Mouse (Mus musculus) ZHBTc4 (cell line): ENCODE data around the gene Taldo1.

Source experiments
- DNase-seq: peaks from one replicate; pipeline ENCODE4 v3.0.0-alpha.2; 2011; ENCODE audit warnings: low read depth, low spot score

Gene Taldo1

DNA sequence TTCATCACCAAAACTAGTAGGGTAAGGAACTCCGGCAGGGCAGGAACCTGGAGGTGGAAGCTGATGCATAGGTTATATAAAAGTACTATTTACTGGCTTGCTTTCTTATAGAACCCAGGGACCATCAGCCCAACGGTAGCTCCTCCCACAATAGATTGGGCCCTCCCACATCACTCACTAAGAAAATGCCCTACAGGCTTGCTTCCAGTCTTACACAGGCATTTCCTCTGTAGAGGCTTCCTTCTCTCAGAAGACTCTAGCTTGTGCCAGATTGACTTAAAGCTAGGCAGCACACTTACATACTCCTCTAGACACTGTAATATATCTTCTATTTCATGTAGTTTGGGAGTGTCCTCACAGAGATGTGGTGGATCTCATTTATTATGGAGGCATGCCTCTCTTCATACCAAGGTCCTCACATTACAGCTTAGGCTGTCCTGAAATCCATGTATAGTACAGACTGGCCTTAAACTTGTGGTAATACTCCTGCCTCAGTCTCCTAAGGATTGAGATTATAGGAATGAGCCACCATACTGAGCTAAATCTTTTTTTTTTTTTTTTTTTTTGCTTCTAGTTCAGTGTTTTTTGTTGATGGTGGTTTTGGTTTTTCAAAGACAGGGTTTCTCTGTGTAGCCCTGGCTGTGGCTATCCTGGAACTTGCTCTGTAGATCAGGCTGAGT, 4.1 kb upstream of the Taldo1 start:
- DNase-seq = peak; percentile 61

DNA sequence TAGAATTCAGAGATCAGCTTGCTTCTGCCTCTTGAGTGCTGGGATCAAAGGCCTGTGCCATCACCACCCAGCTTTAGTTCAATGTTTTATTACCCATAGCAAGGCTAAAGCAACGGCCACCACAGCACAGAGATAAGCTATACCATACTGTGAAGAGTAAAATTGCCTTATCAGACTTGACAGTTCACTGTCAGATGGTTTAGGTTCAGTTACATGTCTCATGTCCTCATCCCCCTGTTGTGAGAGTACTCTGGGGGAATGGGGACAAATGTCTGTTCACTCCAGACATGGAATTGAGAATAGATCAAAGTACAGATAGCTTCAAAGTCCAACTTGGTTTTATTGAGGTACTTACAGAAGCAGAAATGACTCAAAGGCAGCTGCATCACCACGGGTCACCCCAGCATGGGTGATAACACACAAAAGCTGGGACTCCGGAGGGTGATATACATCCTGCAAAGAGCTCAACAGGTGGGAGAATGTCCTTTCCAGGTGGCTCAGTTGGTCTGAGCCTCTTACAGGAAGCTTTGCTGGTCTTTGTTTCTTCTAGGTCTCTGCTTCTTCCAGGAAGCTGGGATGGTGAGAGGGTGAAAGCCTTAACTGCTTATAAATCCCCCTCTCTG, 3.4 kb upstream of the Taldo1 start:
- DNase-seq = no peak

DNA sequence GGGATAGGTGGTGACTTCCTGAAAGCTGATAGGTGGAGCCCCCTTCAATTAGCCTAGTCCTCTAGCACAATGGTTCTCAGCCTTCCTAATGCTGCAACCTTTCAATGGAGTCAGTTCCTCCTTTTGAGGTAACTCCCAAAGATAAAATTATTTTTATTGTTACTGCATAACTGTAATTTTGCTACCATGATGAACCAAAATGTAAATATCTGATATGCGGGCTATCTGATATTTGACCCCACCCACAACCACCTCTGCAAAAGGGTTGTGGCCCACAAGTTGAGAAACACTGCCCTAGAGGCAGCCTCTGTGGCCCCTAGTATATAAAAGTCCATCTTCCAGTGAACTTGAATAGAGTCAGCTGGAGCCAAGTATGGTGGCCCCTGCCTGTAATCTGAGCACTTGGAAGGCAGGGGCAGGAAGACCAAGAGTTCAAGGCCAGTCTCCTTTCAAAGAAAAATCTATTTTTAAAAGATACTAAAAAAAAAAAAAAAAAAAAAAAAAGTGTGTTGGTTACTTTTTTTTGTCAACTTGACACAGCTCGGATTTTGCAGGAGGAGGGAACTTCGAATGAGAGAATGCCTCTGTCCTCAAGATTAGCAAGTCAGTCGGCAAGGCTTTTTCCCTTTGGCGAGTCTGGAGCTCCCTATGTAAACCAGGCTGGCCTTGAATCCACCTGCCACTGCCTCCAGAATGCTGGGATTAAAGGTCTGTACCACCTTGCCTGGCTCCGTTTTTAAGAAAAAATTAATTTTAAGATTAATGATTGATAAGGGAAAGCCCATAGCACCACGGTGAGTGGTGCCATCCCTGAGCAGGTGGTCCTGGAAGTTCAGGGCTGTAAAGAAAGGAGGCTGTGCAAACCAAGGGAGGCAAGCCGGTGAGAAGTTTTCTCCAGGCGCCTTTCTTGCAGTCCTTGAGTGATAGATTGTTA, 1.4 kb upstream of the Taldo1 start:
- no peak for DNase-seq

DNA sequence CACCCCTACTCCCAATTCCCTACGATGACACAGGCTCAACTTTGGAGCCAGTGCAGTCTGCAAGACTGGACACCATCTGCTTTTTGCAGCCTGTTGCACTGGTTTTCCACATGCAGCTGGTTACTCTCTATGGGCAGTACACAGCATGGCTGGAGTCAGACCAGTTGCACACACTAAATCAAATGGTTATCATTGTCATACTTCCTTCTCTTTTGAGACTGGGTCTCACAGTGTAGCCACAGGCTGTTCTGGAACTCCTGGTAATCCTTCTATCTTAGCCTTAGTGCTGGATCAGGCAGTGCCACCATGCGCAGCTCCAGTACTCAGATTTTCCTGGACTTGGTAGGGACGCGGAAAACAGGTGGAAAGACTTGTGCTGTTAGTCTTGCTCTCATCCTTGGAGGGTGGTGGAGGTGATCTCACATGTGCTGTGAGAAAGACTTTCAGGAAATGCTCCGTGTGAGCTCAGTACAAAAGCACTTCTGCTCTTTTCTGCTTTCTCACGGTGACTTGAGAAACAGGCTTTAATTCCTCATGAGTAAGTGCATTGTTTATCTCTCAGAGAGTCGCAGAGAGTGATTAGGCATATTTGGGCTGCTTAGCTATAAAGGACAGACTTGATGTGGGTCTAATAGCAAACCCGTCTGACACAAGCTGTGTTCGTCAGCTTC, 688 bp downstream of the Taldo1 start:
- peak; percentile 27 for DNase-seq

DNA sequence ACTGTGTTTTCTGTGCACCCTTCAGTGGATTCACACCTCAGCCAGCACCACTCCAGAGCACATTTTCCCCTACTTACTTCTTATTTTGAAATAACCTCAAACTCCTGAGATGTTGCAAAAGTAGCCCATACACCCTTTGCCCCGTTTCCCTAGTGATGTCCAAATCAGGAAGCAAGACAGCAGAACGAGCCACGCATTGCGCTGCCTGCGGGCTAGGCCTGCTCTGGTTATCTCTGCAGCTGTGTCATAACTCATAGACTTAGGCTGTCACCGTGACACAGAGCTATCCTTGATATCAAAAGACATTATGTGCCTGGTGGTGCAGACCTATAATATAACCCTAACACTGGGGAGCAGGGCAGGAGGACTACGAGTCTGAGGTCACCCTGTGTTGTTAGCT, 2.2 kb downstream of the Taldo1 start:
- no peak for DNase-seq

DNA sequence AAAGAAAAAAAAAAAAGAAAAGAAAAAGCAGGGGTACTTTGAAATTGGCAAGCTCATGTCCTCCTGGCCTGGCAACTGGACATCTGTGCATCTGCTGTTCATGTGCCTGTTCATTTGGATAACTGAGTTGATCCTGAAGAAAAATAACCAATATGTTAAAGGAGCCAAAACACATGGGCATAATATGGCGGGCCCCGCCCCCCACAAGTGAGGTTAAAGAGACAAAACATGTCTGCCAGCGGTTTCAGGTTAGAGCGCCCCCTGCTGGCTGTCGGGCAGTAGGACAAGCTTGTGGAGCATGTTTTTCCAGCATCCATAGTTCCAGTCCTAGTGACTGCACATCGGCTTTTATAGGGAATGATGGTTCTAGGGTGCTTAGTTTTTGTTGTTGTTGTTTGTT, 2.8 kb downstream of the Taldo1 start:
- peak; percentile 92 for DNase-seq

DNA sequence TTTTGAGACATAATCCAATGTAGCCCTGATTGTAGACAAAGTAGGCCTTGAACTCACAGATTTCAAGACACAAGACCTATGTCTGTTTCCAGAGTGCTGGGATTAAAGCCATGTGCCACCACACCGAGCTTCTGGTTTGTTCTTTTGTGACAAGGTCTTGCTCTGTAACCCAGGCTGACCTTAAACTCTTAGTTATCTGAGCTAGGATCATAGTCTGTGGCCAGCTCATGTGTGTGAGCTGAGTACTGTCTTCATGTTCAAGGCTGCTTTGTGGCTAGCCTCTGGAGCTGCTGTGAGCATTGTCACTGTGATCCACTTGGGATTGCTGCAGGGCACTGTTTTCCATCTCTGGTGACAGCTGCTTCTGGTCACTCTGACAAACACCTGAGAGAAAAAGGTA, 3.3 kb downstream of the Taldo1 start:
- DNase-seq = no peak

DNA sequence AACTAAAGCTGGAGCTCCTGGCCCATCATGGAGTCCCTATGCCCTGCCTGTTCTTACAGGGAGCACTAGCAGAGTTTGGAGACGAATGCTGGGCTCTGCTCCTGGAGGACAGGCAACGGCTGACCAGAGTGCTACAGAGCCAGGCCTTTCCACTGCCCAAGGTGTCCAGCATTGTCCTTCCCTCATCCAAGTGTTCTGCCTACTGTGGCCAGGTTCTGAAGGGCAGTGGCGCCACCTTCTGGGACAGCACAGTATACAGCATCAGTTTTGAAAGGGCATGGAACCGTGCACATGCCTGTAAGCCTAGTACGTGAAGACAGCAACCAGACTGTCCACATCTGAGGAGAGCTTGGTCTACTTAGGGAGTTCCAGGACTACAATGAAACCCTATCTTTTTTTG, 11.3 kb downstream of the Taldo1 start:
- DNase-seq = peak; percentile 65

DNA sequence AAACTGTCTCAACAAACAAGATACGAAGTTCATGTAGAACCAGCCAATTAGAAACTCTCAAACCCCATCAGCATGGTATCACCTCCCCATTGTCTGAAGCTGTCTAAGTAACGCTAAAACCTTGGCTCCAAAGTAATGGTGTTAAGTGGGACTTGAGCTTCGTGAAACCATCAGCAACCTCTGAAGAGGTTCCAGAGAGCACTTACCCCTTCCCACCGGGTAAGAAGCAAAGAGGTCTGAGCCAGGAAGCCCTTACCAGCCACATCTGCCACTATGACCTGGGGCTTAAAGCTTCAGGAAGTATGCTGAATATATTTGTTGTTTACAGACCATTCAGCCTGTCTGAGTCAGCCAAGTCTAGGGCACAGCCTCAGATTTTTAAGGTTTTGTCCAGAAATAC, 13.5 kb downstream of the Taldo1 start:
- no peak for DNase-seq

DNA sequence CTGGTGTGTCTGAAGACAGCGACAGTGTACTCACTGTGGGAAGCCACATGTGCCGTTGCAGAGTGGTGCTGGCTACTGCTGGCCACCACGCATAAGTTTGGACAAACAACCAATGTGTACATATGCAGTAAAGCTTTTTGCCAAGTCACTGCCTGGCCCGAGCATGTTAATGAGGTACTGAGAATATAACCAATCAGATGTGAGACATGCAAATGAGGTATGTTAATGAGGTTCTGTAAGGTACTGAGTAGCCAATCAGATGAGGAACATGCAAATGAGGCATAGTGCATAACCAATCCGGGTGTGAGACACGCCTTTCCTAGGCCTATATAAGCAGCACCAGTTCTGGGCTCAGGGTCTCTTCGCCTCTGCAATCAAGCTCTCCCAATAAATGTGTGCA, 15.7 kb downstream of the Taldo1 start:
- peak; percentile 55 for DNase-seq

DNA sequence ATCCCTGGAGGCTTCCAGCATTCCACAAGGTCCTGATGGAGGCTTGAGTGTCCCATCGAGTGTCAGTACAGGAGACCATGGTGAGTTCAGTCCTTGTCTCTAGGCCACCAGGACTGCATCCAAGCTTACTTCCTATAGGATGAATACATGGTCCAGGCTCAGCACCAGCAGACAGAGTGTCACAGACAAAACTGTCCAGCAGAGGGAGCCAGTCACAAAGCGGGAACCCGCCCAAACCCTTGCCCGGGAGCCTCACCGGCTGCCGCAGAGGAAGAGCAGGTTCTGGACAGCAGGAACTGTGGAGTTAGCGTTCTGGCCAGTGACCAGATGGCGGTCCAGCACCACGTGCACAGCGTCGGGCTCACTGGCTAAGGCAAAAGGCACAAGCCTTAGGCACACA, 16.8 kb downstream of the Taldo1 start:
- peak; percentile 92 for DNase-seq

DNA sequence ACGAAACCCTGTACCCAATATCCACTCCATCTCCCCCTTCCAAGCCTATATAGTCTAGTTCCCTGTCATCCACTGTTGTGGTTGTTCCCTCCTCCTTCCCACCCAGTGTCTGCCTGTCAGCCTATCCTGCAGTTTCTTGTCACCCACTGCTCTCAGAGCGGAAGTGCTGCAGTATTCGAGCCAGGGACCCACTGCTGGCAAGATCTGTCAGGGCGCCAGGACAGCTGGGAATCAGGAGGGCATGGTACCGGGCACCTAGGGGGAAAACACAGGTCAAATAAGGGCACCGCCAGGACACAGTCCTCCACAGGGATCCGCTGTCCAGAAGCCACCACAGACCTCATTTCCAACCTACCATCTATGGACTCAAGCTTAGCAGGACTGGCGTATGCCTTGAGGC, 18.6 kb downstream of the Taldo1 start:
- no peak for DNase-seq

DNA sequence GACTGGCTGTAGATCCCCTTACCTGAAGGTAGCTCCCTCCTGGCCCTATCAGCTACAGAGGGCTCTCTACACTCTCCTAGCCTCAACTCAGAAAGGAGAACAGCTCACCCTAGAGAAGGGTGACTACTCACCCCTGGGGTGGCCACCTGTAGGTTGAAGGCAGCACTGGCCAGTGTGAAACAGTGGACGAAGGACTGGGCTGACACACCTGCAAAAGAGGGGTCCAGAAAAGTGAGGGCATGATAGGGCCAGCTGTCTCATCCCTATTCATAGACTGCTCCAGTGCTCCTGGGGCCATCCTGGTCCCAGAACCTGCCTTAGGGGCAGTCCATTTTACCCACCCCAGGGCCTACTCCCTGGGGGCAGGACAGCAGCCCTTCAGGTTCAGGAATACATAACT, 19.7 kb downstream of the Taldo1 start:
- DNase-seq = no peak

DNA sequence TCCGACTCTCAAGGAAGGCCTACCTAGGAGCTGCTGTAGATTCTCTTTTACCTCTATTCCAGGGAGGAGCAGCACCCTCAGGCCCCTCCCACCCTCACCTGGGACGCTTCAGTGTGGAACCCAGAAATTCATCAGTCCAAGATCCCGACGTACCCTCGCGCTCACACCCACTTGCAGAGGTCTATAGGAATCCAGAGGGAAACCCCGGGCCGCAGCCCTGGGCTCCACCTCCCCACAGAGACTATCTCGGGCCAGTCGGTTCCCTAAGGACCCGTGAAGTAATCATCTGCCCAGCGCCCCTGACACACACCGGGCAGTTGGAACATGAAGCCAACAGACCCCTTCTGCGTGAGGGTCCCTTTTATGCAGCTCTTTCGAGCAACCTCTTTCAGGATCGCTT, 21.3 kb downstream of the Taldo1 start:
- DNase-seq = peak; percentile 47

DNA sequence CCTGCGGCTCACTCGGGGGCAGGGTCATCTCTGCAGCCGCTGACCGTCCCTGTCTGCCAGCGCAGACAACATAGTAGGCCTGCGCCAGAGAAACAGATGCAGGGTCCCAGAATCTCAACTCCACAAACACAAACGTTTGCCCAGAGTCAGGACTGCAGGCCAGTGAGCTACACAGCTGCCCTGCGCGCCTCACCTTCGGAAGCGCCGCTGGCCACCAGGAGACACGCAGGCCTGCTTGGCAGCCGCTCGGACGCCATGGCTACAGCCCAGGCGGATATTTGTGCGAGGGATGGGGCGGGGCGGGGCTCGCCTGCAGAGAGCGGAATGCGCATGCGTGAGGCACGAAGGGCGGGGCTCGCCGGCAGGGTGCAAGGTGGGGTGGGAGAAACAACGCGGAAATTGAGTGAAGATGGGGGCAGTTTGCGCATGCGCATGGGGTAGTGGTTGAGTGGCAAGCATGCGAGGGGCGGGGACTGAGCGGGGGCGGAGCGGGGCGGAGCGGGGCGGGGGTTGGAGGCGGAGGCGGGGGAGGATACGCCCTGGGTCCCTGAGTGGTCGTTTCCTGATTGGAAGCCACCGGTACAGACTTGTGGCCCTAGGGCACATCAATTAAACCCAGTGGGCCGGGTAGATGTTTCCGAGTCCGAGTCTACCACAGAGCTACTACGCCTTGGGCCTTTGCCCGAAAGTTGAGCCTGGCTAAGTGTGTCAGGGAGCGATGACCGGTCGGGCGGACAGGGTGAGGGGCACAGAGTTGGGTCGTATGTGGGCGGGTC, 22.0 kb downstream of the Taldo1 start, which contains the start of gene Gatd1:
TSS of gene Gatd1 (minus strand) at position 328 of the 776 bp plus-strand sequence.
- peak; percentile 99 for DNase-seq

DNA sequence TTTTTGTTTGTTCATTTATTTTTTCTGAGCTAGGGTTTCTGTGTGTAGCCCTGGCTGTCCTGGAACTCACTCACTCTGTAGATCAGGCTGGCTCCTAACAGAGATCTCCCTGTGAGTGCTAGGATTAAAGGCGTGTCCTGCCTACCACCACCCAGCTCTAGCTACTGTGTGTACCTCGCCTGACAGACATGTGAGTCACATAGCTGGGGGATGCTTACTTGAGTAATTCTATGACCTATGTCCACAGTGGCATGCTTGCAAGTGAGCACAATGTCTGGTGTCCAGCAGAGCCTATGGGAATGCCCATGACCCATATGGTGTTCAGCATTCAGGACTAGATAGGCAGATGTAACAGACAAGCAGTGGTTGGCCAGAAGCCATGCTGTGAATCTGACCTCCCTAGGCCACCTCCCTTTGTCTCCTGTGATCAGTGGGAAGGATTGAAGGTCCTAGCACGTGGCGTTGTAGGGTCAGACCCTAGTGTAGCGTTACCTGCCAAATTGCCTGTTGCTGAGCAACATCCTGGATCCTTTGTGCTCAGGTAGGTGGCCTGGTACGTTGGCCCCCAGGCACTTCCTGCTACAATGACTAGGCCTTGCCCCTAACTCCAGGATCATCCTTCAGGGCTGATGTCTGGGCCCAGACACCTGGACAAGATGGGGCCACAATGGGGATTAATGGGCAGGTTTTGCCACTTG, 24.3 kb downstream of the Taldo1 start:
- peak; percentile 42 for DNase-seq

DNA sequence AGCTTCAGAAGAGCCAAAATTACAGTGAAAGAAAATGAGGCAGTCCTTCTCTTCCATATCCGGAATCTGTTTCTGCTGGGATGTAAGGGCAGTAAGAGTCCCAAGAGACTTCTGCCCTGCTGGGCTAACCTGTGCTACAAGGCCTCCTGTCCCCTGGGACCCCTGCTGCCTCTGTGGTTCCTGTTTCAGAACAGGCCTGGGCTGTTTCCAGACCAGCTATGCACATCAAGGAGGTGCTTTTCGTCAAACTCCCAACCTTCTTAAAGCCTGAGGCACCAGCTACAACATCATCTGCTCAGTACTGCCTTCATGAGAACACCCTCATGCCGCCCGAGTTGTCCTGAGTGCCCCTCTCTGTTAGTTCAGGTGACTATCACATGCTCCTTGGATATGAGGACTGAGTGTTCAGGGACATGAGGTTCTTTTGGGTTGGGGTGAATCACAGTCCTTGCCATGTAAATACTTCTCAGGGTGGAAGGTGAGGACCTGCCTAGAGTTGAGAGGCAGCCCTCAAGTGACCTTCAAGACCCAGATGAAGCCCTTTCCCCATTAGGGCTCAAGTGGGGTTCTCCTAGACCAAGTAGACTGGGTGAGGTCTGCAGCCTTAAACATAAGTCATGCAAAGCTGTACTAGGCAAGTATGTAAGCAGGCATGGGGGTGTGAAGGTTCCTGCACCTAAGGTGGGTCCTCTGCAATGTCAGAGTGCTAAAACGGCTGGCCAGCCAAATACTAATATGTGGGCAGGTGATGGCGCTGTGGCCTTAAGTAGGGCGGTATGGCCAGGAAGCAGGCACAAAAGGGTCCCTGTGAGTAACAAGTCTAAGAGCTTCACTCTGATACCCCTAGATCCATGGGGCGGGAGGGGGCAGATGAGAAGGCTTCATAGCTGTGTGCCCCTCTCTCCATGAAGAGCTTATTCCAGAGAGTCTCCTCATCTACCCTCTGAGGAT, 26.0 kb downstream of the Taldo1 start:
- no peak for DNase-seq

DNA sequence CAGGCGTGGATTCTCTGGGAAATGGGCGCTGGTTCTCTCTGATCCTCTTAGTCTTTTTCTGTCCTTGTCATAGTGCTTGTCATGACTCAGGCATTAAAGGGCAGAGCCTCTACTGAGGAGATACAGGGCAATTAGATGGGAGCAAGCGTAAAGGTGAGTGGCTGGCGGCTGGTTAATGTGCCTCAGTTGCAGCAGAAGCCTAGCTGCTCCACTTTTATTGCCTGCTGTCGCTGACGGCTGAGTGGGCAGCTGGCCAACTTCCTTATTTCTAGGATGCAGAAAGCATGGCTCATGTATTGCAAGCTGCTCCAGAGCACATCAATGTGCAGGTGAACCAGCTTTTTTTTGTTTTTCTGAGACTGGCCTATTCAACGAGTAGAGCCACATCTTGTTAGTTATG, 27.0 kb downstream of the Taldo1 start:
- DNase-seq = no peak

DNA sequence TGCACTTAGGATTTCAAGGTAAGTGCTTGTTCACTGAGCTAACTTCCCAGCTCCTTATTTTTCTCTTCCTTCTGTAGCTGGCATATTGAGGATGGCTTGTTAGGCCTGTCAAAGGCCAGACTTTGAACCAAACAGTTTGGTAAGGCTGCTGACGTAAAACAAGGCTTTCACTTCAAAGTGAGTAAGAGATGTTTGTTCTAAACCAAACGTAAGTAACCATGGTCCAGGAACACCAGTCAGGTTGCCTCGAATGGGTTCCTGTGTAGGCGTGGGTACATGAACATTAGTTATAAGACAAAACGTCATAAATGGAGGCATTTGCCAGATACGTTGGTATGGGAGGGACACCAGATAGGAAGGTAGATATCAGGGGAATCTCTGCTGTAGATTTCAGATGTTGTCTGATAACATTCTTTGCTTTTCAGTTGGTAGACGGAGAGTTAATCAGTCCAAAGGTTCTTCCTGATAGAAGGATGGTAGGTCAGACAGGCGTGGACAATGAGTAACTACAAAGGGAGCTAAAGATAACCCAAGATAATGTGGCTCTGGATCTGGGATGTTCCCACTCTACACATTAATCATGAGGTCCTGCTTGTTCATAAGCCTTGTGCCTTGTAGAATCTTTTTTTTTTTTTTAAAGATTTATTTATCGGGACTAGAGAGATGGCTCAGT, 28.2 kb downstream of the Taldo1 start:
- no peak for DNase-seq
